Mouse (Mus musculus) kidney, adult 18-20 months (tissue): ENCODE results near the gene Cnn2.
"Not testable (repeated sequence)": the region's sequence is repeated elsewhere in the genome, so short reads cannot be mapped to it uniquely, and the experiment has no call there.

Experiments
- DNase-seq: peaks from one replicate; pipeline ENCODE4 v3.0.0; 2021

The Cnn2 gene

DNA sequence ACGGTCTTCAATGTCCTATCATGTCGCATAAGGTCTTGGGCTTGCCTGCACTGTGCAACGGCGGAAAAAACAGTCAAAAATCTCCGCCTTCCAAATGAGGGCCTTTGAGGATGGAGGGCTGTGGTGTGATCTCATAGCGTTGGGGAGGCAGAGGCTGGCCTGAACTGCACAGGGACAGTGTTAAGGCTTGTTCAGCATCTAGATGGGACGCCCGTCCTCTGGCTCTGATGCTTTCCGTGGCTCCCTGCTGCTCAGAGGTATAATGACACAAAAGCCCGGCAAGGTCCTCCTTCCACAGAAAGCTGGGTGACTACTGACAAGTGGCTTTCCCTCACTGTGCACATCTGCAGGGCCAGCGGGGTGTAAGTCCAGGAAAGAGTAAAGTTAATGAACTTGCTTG, 31.8 kb downstream of the Cnn2 start:
- DNase-seq: no peak

DNA sequence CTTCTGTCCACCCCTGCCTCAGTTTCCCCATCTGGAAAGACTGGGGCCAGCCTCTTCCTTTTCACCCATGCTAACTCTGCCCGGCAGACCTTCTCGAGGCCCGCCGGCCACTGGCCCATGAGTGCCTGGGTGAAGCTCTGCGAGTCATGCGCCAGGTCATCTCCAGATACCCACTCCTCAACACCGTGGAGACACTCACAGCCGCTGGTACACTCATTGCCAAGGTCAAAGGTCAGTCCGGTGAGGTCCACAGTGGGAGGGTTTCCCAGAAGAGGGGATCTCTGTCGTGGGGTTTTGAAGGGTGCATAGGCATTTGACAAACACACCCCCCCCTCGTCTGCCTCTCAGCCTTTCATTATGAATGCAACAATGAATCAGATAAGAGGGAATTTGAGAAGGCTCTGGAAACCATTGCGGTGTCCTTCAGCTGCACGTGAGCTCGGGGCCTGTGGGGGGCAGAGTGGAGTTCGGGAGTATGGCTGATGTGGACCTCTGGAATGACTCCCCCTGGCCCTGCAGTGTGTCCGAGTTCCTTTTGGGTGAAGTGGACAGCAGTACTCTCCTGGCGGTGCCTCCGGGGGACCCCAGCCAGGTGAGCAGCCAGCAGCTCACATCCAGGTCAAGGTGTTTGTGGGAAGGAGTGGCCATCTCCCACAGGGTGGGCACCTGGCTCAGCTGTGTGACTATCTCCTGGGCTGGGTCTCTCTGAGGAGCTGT, 32.4 kb downstream of the Cnn2 start:
- DNase-seq: no peak

DNA sequence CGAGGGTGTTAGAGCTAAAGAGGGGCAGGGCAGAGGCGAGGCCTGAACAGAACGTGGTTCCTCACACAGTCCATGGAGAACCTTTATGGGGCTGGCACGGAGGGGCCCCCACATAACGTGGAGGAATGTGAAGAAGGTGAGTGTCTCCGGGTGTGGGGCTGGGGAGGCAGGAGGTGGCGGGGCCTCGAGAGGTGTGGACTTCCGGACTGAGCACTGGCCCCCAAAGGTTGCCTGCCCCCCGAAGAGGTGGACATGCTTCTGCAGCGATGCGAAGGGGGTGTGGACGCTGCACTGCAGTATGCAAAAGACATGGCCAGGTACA, 32.9 kb downstream of the Cnn2 start:
- no peak for DNase-seq

DNA sequence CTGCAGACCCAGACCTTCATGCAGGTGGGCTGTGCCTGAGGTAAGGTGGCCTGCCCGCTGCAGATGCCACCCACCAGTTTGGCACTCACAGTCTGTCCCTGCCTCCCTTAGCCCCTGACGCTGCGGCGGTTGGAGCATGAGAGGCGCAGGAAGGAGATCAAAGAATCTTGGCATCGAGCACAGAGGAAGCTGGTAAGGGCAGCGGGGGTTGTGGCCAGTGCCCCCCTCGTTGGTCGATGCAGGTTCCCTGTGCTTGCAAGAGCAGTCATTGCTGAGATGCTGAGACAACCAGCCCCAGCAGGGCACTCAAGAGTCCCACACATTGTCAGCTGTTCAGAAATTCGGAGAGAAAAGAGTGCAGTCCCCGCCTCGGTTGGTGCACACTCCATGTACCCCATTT, 33.8 kb downstream of the Cnn2 start:
- no peak for DNase-seq

DNA sequence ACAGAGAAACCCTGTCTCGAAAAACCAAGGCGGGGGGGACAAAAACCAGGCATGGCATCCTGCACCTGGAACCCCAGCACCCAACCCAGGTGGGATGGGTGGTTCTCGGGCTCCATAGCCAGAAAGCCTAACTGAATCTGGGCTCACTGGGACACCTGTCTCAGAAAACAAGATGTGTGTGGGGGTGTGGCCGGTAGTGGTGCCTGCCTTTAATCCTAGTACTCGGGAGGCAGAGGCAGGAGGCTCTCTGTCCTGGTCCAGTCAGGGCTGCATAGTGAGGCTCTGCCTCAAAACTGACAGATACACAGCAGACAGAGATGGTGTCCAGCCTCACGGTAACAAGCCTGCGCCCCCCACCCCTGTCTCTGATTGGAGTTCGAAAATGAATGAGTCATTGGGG, 34.4 kb downstream of the Cnn2 start:
- no peak for DNase-seq

DNA sequence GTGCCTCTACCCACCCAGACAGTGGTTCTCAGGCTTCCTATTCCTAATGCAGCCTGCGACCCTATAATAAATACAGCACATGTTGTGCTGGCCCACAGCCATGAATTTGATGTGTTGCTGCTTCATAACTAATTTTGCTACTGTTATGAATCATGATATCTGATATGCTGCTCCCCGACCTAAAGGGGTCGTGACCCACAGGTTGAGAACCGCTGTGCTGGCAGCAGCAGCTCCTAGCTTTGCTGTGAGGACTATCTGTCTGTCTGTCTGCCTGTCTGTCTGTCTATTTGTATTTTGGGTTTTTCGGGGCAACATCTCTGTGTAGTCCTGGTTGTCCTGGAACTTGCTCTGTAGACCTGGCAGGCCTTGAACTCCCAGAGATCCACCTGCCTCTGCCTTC, 35.4 kb downstream of the Cnn2 start:
- no peak for DNase-seq

DNA sequence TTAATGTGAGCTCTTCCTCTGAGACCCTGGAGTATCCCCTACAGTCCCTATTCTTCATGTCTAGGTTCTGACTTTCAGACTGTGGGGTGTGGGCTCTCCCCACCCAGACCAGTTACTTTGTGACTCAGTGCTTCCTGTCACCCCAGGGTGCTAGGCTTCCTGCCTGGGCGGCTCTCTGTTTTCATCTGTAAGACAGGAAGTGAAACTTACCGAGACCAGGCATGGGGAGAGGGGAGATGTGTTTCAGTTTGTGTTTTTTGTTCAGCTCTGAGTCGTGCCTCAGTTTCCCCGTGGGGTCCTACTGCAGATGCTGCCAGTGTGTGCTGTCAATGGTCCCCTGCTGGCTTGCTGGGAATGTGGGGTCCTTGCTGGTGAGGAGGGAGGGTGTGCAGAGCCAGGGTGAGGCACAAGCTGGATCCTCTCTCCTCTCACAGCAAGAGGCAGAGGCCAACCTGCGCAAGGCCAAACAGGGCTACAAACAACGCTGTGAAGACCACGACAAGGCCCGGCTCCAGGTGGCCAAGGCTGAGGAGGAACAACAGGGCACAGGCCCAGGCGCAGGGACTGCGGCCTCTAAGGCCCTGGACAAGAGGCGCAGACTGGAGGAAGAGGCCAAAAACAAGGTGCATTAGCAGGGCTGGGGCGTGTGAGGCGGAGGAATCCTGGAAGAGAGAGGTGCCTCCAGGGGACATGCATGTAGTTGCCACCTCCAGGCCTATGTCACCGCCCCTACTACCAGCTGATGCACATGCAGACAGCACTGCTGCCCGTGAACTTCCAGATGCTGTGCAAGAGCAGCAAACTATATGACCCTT, 36.1 kb downstream of the Cnn2 start:
- no peak for DNase-seq

DNA sequence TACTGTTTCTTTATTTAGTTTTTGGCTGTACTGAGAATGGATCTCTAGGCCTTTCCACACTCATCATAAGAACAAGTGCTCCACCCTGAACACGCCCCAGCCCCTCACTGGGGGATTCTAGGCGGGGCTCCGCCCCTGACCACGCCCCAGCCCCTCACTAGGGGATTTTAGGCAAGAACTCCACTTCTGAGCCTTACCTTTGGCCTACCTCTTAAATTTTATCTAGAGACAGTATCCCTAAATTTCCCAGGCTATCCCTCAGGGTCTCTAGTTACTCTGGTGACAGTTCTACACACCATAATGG, 36.6 kb downstream of the Cnn2 start:
- no peak for DNase-seq

DNA sequence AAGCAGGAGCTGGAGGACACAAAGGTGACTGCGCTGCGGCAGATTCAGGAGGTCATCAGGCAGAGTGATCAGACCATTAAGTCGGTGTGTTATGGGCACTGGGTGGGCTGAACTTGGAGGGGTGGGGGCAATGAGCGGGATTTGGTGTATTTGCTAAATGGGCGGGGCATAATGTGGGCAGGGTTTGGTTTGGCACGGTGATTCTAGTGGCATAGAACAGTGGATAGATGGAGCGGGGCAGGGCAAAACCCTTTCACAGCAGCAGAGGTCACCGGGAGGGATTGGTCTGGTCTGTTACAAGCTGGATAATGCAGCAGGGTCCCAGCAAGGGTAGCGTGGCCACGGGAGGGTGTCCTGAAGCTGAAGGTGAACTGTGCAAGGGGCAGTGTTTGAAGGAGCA, 37.1 kb downstream of the Cnn2 start:
- DNase-seq: no peak

DNA sequence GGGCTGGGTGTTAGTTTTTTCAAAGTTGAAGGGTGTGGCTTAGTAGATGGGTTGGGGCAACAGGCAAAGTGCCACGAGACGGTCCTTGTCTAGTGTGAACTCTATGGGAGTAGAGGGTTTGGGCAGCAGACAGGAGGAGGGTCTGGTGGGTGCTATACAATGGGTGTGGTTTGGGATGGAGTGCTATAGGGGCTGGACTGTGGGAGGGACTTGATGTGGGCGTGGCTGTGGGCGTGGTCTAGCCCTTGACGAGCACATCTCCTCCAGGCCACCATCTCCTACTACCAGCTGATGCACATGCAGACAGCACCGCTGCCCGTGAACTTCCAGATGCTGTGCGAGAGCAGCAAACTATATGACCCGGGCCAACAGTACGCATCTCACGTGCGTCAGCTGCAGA, 37.5 kb downstream of the Cnn2 start:
- DNase-seq: no peak

DNA sequence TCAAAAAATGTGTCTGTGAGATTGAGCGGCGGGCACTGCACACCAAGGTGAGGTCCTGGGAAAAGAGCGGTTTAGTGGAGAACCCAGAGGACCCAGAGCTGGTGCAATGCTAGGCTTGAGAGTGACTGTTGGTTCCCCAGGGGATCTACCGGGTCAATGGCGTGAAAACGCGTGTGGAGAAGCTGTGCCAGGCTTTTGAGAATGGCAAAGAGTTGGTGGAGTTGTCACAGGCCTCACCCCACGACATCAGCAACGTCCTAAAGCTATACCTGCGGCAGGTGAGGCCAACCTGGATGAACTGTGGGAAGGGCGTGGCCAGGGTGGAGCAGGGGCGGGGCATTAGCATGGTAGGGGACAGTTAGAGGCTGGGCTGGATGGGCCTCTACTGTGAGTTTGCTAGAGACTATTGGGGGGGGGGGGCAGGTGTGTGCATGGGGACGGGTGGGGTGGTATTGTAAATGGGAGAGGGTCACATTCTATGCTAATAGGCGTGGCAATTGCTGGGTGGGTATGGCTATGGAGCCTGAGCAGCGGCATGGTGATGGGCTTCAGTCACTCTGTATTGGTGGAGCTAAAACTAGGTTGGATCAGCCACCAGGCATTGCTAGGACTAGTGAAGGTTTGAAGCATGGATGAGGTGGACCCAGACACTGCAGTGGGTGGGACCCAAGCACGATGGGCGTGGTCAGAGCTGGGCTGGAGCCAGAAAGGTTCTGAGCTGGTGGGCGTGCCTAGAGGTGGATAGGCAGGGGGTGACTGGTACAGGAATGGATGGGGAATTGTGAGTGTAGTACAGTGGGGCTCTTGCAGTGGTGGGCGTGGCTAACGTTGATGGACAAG, 39.5 kb downstream of the Cnn2 start:
- no peak for DNase-seq

DNA sequence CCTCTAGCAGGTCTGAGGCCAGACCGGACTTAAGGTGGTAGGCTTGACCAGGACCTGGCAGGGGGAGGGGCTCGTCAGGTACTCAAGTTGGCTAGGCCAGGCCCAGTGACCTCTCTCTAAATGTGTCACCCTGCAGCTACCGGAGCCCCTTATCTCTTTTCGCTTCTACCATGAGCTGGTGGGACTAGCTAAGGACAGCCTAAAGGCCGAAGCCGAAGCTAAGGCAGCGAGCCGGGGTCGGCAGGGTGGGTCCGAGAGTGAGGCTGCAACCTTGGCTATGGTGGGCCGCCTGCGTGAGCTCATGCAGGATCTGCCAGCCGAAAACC, 40.1 kb downstream of the Cnn2 start:
- no peak for DNase-seq

DNA sequence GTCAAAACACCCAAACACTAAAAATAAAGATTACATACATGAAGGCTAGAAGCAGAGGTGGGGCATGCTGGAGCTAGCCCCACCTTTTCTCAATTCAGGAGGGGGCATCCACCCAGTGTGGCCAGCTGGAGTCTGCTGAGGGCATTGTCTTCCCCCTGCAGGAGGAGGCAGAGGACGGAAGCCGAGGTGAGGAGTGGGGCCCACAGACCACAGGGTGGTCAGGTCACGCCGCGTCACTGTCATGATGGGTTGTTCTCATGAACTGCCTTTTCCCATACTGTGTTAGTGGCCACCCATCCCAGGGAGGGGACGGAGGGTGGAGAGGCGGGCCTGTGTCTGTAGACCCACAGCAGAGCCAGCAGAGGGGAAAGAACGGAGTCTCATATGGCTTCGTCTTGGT, 41.8 kb downstream of the Cnn2 start:
- DNase-seq: no peak

DNA sequence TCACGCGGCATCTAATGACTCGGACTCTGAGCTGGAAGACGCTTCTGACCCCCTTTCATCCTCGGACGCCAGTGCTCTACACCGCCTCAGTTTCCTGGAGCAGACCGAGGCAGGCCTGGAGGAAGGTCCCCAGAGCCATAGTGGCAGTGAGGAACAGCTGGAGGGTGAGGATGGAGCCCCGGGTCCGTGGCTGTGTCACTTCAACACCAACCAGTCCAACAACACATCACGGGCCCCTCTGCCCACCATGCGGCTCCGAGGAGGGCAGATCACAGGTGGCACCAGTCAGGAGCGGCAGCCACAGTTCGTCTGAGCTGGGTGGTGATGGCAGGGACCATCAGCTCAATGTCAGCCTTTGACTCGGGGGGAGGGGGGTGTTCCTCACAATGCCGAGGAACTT, 42.4 kb downstream of the Cnn2 start:
- DNase-seq: no peak

DNA sequence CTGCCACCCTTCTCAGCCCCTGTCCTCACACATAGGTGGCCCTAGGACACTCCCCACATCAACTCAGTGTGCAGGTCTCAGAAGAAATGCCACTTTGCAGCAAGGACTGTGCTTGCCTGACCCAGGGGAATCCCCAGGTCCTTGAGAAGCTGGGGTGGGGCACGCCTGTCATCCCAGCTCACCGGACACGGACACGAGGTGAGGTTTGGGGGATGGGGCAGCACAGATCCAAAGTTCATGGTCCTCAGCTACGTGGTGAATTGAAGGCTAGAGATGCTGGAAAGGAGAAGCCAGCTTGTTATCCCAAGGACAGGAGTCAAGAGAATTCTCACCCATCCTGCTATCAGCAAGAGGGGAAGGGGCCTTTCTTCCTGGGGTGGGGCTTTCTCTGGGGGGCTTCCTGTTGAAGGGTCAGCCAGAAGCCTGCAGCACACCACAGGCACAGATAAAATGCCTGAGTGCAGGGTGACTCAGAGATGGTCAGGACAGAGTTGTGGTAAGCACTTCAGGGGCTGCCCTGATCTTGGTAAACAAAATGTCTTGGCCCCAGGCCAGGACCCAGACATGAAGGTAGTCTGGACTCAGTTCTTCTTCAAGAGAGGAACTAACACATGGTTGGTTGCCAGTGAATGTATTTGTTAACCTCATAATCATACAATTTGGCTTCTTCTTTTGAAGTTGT, 44.6 kb downstream of the Cnn2 start:
- DNase-seq: peak; percentile 39

DNA sequence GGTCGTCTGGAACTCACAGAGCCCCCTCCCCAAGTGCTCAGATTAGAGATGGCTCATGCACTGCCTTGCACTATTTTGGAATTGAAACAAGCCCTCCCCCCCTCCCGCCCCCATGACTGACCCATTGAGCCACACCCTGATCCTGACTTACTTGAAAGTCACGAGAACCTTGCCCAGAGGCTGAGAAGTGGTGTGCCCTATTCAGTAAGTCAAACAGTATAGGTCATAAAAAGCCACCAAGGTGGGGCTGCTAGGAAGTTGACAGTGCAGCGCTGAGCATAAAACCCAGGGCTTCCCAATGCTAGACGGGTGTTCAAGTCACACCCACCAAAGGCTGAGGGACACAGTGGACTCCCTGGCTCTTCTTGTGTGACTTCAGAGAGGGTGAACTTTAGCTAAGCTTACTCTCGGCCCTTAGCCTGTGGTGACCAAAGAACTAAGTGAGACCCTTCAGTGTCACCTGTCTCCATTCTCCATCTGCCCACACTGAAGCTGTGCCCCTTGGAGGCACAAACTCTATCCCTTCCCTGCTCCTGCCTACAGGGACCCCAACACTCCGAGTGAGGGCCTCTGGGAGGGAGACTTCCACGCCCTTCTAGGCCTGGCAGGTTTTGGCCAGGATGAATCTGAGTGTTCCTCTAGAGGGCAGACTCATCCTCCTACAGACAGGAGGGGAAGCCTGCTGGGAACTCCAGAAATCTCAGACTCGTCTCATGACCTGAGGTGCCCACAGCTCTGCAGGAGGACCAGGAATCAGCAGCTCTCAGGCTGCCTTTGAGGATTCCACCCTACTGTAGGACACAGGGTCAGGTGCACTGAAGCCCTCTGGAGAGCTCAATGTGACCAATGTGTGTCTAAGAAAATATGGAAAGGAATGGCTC, 45.4 kb downstream of the Cnn2 start:
- peak; percentile 56 for DNase-seq

DNA sequence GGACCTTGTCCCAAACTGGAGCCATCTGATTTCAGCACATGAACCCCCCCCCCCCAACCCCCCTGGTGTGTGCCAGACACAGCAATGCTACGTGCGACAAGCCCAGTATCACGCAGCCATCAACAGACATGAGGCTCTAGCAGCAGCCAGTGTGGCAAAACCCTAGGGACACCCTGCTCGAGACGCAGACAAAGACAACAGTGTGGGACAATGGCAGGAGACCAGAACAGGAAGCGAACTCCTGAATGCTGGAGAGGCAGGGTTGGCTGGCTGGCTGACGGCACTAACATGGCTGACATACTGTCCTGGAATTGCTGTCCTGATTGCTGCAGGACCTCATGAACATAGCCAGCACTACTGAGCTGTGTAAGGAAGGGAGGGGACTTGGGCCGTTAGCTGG, 46.8 kb downstream of the Cnn2 start:
- no peak for DNase-seq

DNA sequence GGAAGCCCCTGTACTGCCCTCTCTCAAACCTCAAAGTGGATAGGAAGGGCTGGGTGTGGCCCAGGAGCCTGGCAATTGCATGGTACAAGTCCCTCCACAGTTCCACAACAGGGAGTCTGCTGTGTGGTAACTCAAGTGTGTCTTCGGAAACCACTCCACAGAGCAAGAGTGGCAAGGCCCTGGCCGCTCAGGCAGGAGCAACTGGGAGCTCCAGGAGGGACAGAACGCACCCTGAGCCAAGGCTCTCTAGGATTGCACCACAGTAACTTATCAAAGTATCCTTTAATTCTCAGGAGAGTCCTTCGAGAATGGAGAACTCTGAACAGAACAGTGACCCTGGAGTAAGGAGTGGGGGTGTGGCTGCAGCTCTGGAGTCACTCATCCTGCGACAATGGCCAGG, 47.3 kb downstream of the Cnn2 start:
- no peak for DNase-seq

DNA sequence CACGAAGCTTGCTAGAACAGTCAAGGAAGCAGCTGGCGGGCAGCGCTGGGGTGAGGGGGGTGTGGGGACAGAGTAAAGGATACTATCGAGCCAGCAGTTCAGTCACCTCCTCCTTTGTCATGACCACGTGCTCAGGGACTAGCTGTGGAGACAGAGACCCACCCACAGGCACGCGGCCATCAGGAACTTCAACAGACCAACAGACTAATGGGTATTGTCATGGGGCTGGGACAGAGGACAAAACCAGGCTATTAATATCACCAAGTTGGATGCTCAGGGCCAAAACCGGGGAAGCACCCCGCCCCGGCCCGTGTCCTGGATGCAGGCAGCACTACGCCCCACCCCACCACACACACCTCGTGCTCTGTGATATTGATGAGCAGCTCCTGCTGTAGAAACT, 48.4 kb downstream of the Cnn2 start:
- no peak for DNase-seq

DNA sequence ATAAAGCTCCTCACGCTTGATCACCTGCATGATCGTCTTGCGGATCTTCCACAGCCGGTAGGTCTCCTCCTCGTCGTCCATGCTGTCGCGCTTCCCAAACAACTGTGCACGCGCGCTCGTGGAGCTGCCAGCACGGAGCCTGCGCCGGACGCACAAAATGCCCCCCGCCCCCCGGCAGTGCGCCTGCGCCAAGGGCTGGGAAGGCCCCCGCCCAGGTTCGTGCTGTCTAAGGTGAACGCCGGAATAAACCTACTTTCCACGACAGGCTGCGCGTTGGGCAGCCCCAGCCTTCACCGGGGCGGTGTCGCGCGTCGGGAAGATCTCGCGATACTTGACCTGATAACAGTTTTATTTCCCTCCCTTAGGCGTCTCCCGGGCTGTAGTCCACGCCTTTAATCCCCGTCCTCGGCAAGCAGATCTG, 51.2 kb downstream of the Cnn2 start, which contains the start of gene Polr2e:
Gene Polr2e (minus strand): TSS at position 237 of the 421 bp plus-strand sequence.
- peak; percentile 98 for DNase-seq

DNA sequence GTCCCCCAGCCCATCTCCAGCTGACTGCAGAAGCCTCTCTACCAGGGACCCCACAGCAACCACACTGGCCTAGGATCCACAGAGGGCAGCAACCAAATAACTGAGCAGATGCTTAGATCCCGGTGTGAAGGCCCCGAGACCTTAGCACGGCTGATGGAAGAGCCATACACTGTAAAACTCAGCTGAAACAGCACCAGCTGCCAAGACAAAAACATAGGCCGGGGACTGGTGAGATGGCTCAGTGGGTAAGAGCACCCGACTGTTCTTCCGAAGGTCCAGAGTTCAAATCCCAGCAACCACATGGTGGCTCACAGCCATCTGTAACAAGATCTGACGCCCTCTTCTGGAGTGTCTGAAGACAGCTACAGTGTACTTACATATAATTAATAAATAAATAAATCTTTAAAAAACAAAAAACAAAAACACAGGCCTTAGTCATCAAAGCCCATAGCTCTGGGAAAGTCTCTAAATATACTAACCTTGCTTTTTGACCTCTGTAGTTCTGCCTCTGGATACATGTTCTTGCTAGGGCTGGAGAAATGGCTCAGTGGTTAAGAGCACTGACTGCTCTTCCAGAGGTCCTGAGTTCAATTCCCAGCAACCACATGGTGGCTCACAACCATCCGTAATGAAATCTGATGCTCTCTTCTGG, 53.2 kb downstream of the Cnn2 start:
- not testable (repeated sequence) for DNase-seq

DNA sequence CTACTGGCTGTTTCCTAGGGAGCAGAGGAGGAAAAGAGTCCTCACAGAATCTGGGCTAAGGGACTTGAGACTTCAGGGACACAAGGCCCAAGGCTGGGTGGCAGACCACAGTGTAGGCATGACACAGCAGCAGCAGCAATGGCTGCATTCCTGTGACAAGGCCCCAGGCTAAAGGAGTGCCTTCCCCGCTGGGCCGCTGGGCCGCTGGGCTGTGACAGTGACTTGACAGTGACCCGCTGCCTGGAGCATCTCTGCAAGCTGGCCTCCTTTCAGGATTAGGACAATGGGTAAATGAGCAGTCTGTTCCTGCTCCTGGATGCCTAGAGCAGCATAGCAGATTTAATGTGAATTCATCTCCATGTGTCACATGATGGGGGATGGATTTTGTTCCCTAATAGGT, 55.7 kb downstream of the Cnn2 start:
- no peak for DNase-seq
